Mouse (Mus musculus): ENCODE data around the gene Gm14214.

The Gm14214 gene

GRCm38 (mm10) chr2:154769930-154770329 lies at the start of gene Gm14214:
TSS of gene Gm14214 (minus strand) at chr2:154770030.
- no peak for DNase-seq

- DNase-seq, result no peak
Observed at GRCm38 (mm10) chr2:154818599-154818998, 48.8 kb upstream of the Gm14214 start.

GRCm38 (mm10) chr2:154817788-154818187 lies 48.0 kb upstream of the Gm14214 start:
- peak; percentile 60 for DNase-seq

GRCm38 (mm10) chr2:154817089-154817488 lies 47.3 kb upstream of the Gm14214 start:
- no peak for DNase-seq

GRCm38 (mm10) chr2:154813426-154813825 lies 43.6 kb upstream of the Gm14214 start:
- no peak for DNase-seq

- DNase-seq, result no peak
Observed at GRCm38 (mm10) chr2:154810821-154811220, 41.0 kb upstream of the Gm14214 start.

GRCm38 (mm10) chr2:154809107-154809762 lies 39.4 kb upstream of the Gm14214 start:
- DNase-seq, result no peak

GRCm38 (mm10) chr2:154807689-154808088 lies 37.9 kb upstream of the Gm14214 start:
- DNase-seq, result no peak

- no peak for DNase-seq
Observed at GRCm38 (mm10) chr2:154803845-154804244, 34.0 kb upstream of the Gm14214 start.

- no peak for DNase-seq
Observed at GRCm38 (mm10) chr2:154803372-154803771, 33.5 kb upstream of the Gm14214 start.

- DNase-seq, result peak; percentile 60
Observed at GRCm38 (mm10) chr2:154791661-154792642, 22.1 kb upstream of the Gm14214 start.

- peak; percentile 98 for DNase-seq
Observed at GRCm38 (mm10) chr2:154790656-154791483, 21.0 kb upstream of the Gm14214 start, which contains the start of the genes Raly and a. TSS of gene Raly (plus strand) at chr2:154791096. TSS of gene a (plus strand) at chr2:154791402.

- DNase-seq, result no peak
Observed at GRCm38 (mm10) chr2:154789977-154790655, 20.3 kb upstream of the Gm14214 start.

GRCm38 (mm10) chr2:154789381-154789780 lies 19.6 kb upstream of the Gm14214 start:
- no peak for DNase-seq

- no peak for DNase-seq
Observed at GRCm38 (mm10) chr2:154786776-154787175, 16.9 kb upstream of the Gm14214 start.

GRCm38 (mm10) chr2:154786187-154786586 lies 16.4 kb upstream of the Gm14214 start:
- DNase-seq, result no peak

GRCm38 (mm10) chr2:154785284-154785683 lies 15.5 kb upstream of the Gm14214 start:
- DNase-seq, result no peak

GRCm38 (mm10) chr2:154782856-154783650 lies 13.2 kb upstream of the Gm14214 start:
- no peak for DNase-seq

GRCm38 (mm10) chr2:154782361-154782760 lies 12.5 kb upstream of the Gm14214 start:
- no peak for DNase-seq

- no peak for DNase-seq
Observed at GRCm38 (mm10) chr2:154779648-154780047, 9.8 kb upstream of the Gm14214 start.

GRCm38 (mm10) chr2:154776496-154776895 lies 6.7 kb upstream of the Gm14214 start:
- no peak for DNase-seq

Measured in layer of hippocampus, adult 9-11 months (tissue).